Mouse (Mus musculus) G1E (cell line): ENCODE results near the gene Zfp217.

Experiments used
- CTCF ChIP-seq: IDR thresholded peaks from 2 replicates; pipeline ENCODE4 v1.5.1; 2012; ENCODE audit warnings: low read depth, low read length, inconsistent platforms, mixed read lengths
- GATA1 ChIP-seq: IDR thresholded peaks from 2 replicates; pipeline ENCODE4 v1.6.1; 2012; ENCODE audit warnings: borderline replicate concordance, low read length, inconsistent platforms, mixed read lengths
- GATA2 ChIP-seq: IDR thresholded peaks from 2 replicates; pipeline ENCODE4 v1.6.1; 2012; ENCODE audit warnings: low read depth, low read length, inconsistent platforms, borderline replicate concordance
- TAL1 ChIP-seq: conservative IDR thresholded peaks from 2 replicates; pipeline ENCODE4 v1.6.1; 2012; ENCODE audit warnings: low read depth, low read length, inconsistent platforms, mixed read lengths

GRCm38 (mm10) chr2:170163671-170164462 is 16.0 kb upstream of the Zfp217 start:
- TF ChIP-seq CTCF: no peak
- TF ChIP-seq GATA1: no peak
- TF ChIP-seq TAL1: no peak
- no peak for TF ChIP-seq GATA2
